Mouse (Mus musculus): ENCODE data around the gene Npas2. TPM values are rescaled to one million over a fixed set of nuclear protein-coding genes. Genes with fewer than 3 reads are reported as not detected.

Gene Npas2
- polyA plus RNA-seq, 1 experiment from 2014 or later = 1.2 TPM

- no peak overlapping the region for H3K9ac ChIP-seq (ENCODE audit: low read depth, low read length)
- no peaks in the 10 kb centered on the region for H3K9me3 ChIP-seq (ENCODE audit: control insufficient read depth, low read length)
- 84% methylated on average over 6 of the region's 6 CpGs for WGBS
- no peaks in the 10 kb centered on the region for H3K27me3 ChIP-seq (replicated peaks; ENCODE audit: control insufficient read depth, insufficient read depth, low read length)
- no peak for ATAC-seq
- no peak overlapping the region for H3K4me2 ChIP-seq (ENCODE audit: low read length)
- H3K27ac ChIP-seq (ENCODE audit: low read depth, low read length) = no peak overlapping the region
- no peaks in the 10 kb centered on the region for H3K4me1 ChIP-seq (ENCODE audit: control insufficient read depth, insufficient read depth, low read depth, low read length)
- H3K36me3 ChIP-seq (ENCODE audit: control insufficient read depth, insufficient read depth, low read length) = no peaks in the 10 kb centered on the region
- H3K4me3 ChIP-seq (ENCODE audit: low read length) = no peak overlapping the region
Observed at GRCm38 (mm10) chr1:39240860-39241584, 47.5 kb downstream of the Npas2 start.

- Histone ChIP-seq H3K36me3 (ENCODE audit: control insufficient read depth, insufficient read depth, low read length) (no peaks in the 10 kb centered on the region), H3K9me3 (ENCODE audit: control insufficient read depth, low read length) (no peaks in the 10 kb centered on the region), H3K9ac (ENCODE audit: low read depth, low read length) (no peak overlapping the region), H3K27me3 (replicated peaks; ENCODE audit: control insufficient read depth, insufficient read depth, low read length) (no peaks in the 10 kb centered on the region), H3K4me2 (ENCODE audit: low read length) (no peak overlapping the region), H3K4me3 (ENCODE audit: low read length) (no peak overlapping the region), H3K4me1 (ENCODE audit: control insufficient read depth, insufficient read depth, low read depth, low read length) (no peaks in the 10 kb centered on the region), H3K27ac (ENCODE audit: low read depth, low read length) (no peak overlapping the region)
- WGBS = 63% methylated on average over 1 of the region's 1 CpGs
- ATAC-seq = no peak
Observed at GRCm38 (mm10) chr1:39244726-39245125, 51.2 kb downstream of the Npas2 start.

GRCm38 (mm10) chr1:39251679-39252078 lies 58.1 kb downstream of the Npas2 start:
- H3K9ac ChIP-seq (ENCODE audit: low read depth, low read length) = no peak overlapping the region
- peak; percentile 80; the same call in 1 of the 2 replicates for ATAC-seq
- no peaks in the 10 kb centered on the region for H3K36me3 ChIP-seq (ENCODE audit: control insufficient read depth, insufficient read depth, low read length)
- H3K4me3 ChIP-seq (ENCODE audit: low read length) = no peak overlapping the region
- peaks cover 5% of the 10 kb centered on the region for H3K4me1 ChIP-seq (ENCODE audit: control insufficient read depth, insufficient read depth, low read depth, low read length)
- no peaks in the 10 kb centered on the region for H3K9me3 ChIP-seq (ENCODE audit: control insufficient read depth, low read length)
- no peak overlapping the region for H3K27ac ChIP-seq (ENCODE audit: low read depth, low read length)
- H3K27me3 ChIP-seq (replicated peaks; ENCODE audit: control insufficient read depth, insufficient read depth, low read length) = no peaks in the 10 kb centered on the region
- 37% methylated on average over 7 of the region's 7 CpGs for WGBS
- no peak overlapping the region for H3K4me2 ChIP-seq (ENCODE audit: low read length)

GRCm38 (mm10) chr1:39253771-39254170 lies 60.2 kb downstream of the Npas2 start:
- Histone ChIP-seq H3K4me2 (ENCODE audit: low read length) (no peak overlapping the region), H3K27ac (ENCODE audit: low read depth, low read length) (no peak overlapping the region), H3K9ac (ENCODE audit: low read depth, low read length) (no peak overlapping the region), H3K9me3 (ENCODE audit: control insufficient read depth, low read length) (no peaks in the 10 kb centered on the region), H3K36me3 (ENCODE audit: control insufficient read depth, insufficient read depth, low read length) (no peaks in the 10 kb centered on the region), H3K27me3 (replicated peaks; ENCODE audit: control insufficient read depth, insufficient read depth, low read length) (no peaks in the 10 kb centered on the region), H3K4me3 (ENCODE audit: low read length) (no peak overlapping the region), H3K4me1 (ENCODE audit: control insufficient read depth, insufficient read depth, low read depth, low read length) (peaks cover 5% of the 10 kb centered on the region)
- WGBS = 90% methylated on average over 4 of the region's 4 CpGs
- ATAC-seq = no peak; the same call in 1 of the 2 replicates

- 94% methylated on average over 9 of the region's 9 CpGs for WGBS
- Histone ChIP-seq H3K9me3 (ENCODE audit: control insufficient read depth, low read length) (no peaks in the 10 kb centered on the region), H3K4me2 (ENCODE audit: low read length) (no peak overlapping the region), H3K27me3 (replicated peaks; ENCODE audit: control insufficient read depth, insufficient read depth, low read length) (no peaks in the 10 kb centered on the region), H3K36me3 (ENCODE audit: control insufficient read depth, insufficient read depth, low read length) (no peaks in the 10 kb centered on the region), H3K27ac (ENCODE audit: low read depth, low read length) (no peak overlapping the region), H3K4me1 (ENCODE audit: control insufficient read depth, insufficient read depth, low read depth, low read length) (peaks cover 5% of the 10 kb centered on the region), H3K9ac (ENCODE audit: low read depth, low read length) (no peak overlapping the region), H3K4me3 (ENCODE audit: low read length) (no peak overlapping the region)
- no peak for ATAC-seq
Observed at GRCm38 (mm10) chr1:39256051-39256450, 62.5 kb downstream of the Npas2 start.

- ATAC-seq = no peak
- 81% methylated on average over 8 of the region's 8 CpGs for WGBS
- H3K9ac ChIP-seq (ENCODE audit: low read depth, low read length) = no peak overlapping the region
Observed at GRCm38 (mm10) chr1:39256513-39257330, 63.2 kb downstream of the Npas2 start.

GRCm38 (mm10) chr1:39257331-39257594 lies 63.7 kb downstream of the Npas2 start:
- no peak overlapping the region for H3K4me3 ChIP-seq (ENCODE audit: low read length)
- ATAC-seq = no peak
- no peaks in the 10 kb centered on the region for H3K9me3 ChIP-seq (ENCODE audit: control insufficient read depth, low read length)
- WGBS = 66% methylated on average over 3 of the region's 3 CpGs
- H3K9ac ChIP-seq (ENCODE audit: low read depth, low read length) = no peak overlapping the region
- H3K27ac ChIP-seq (ENCODE audit: low read depth, low read length) = no peak overlapping the region
- H3K27me3 ChIP-seq (replicated peaks; ENCODE audit: control insufficient read depth, insufficient read depth, low read length) = no peaks in the 10 kb centered on the region
- H3K4me1 ChIP-seq (ENCODE audit: control insufficient read depth, insufficient read depth, low read depth, low read length) = no peaks in the 10 kb centered on the region; the same call in 1 of the 2 replicates
- no peaks in the 10 kb centered on the region for H3K36me3 ChIP-seq (ENCODE audit: control insufficient read depth, insufficient read depth, low read length)
- no peak overlapping the region for H3K4me2 ChIP-seq (ENCODE audit: low read length)

More at GRCm38 (mm10) chr1:39256513-39257330, 63.2 kb downstream of the Npas2 start:
- Histone ChIP-seq H3K27me3 (replicated peaks; ENCODE audit: control insufficient read depth, insufficient read depth, low read length) (no peaks in the 10 kb centered on the region), H3K36me3 (ENCODE audit: control insufficient read depth, insufficient read depth, low read length) (no peaks in the 10 kb centered on the region), H3K9me3 (ENCODE audit: control insufficient read depth, low read length) (no peaks in the 10 kb centered on the region), H3K4me2 (ENCODE audit: low read length) (no peak overlapping the region), H3K27ac (ENCODE audit: low read depth, low read length) (no peak overlapping the region), H3K4me3 (ENCODE audit: low read length) (no peak overlapping the region), H3K4me1 (ENCODE audit: control insufficient read depth, insufficient read depth, low read depth, low read length) (peaks cover 5% of the 10 kb centered on the region)

- WGBS = 59% methylated on average over 3 of the region's 3 CpGs
Observed at GRCm38 (mm10) chr1:39259668-39260067, 66.1 kb downstream of the Npas2 start.

GRCm38 (mm10) chr1:39260183-39260978 lies 66.8 kb downstream of the Npas2 start:
- H3K27ac ChIP-seq (ENCODE audit: low read depth, low read length) = no peak overlapping the region
- H3K4me1 ChIP-seq (ENCODE audit: control insufficient read depth, insufficient read depth, low read depth, low read length) = no peaks in the 10 kb centered on the region
- no peak overlapping the region for H3K4me2 ChIP-seq (ENCODE audit: low read length)
- H3K4me3 ChIP-seq (ENCODE audit: low read length) = no peak overlapping the region
- no peaks in the 10 kb centered on the region for H3K9me3 ChIP-seq (ENCODE audit: control insufficient read depth, low read length)
- H3K27me3 ChIP-seq (replicated peaks; ENCODE audit: control insufficient read depth, insufficient read depth, low read length) = no peaks in the 10 kb centered on the region
- no peak overlapping the region for H3K9ac ChIP-seq (ENCODE audit: low read depth, low read length)
- WGBS = 80% methylated on average over 8 of the region's 8 CpGs
- H3K36me3 ChIP-seq (ENCODE audit: control insufficient read depth, insufficient read depth, low read length) = no peaks in the 10 kb centered on the region
- ATAC-seq = no peak

More at GRCm38 (mm10) chr1:39259668-39260067, 66.1 kb downstream of the Npas2 start:
- no peak overlapping the region for H3K27ac ChIP-seq (ENCODE audit: low read depth, low read length)
- no peak overlapping the region for H3K4me3 ChIP-seq (ENCODE audit: low read length)
- H3K36me3 ChIP-seq (ENCODE audit: control insufficient read depth, insufficient read depth, low read length) = no peaks in the 10 kb centered on the region
- H3K27me3 ChIP-seq (replicated peaks; ENCODE audit: control insufficient read depth, insufficient read depth, low read length) = no peaks in the 10 kb centered on the region
- no peak overlapping the region for H3K9ac ChIP-seq (ENCODE audit: low read depth, low read length)
- ATAC-seq = no peak
- H3K4me1 ChIP-seq (ENCODE audit: control insufficient read depth, insufficient read depth, low read depth, low read length) = no peaks in the 10 kb centered on the region
- no peaks in the 10 kb centered on the region for H3K9me3 ChIP-seq (ENCODE audit: control insufficient read depth, low read length)
- no peak overlapping the region for H3K4me2 ChIP-seq (ENCODE audit: low read length)

Measured in hindbrain, embryonic 16.5 days (tissue).